Mouse (Mus musculus): ENCODE data around the gene Olfr397. TPM values are rescaled to one million over a fixed set of nuclear protein-coding genes. Genes with fewer than 3 reads are reported as not detected.

Gene Olfr397
- polyA plus RNA-seq (2014; fragmentation: Illumina TruSeq; extraction: RNeasy Lipid Tissue Mini Kit (QIAGEN cat#74804); ENCODE audit: low read depth, low replicate concordance) = not detected

DNA sequence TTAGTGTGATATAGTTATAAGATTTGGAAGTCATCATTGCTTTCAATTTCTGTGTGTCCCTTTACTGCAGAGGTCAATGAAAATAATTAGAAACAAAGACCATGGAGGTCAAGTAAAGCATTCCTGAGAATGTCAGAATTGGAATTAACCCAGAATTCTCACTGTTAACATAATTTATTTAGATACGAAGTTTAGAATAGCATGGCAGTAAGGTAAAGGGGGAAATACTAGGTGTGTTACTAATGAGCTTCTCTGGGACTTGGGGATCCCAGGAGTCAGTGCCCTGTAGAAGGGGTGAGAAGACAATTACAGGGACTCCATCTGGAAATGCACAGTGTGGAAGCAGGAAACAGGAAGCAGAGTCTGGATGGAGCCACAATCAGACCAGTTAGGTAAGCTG is at the start of gene Olfr397:
Olfr397 (plus strand) TSS at position 301 of the 400 bp plus-strand sequence.

GRCm38 (mm10) chr11:73936377-73936776 is 24.2 kb upstream of the Olfr397 start, which contains the start of gene Olfr23:
Gene Olfr23, plus strand, starts transcription at chr11:73936677.

GRCm38 (mm10) chr11:73990307-73990706 is 29.7 kb downstream of the Olfr397 start, which contains the start of gene Olfr398:
Gene Olfr398, minus strand, starts transcription at chr11:73990407.

Other genes starting within 250 kb of the Olfr397 start
- not detected for gene Olfr389, start 180.1 kb upstream of the Olfr397 start, polyA plus RNA-seq (2014; fragmentation: Illumina TruSeq; extraction: RNeasy Lipid Tissue Mini Kit (QIAGEN cat#74804); ENCODE audit: low read depth, low replicate concordance)
- gene Olfr390, start 177.9 kb upstream of the Olfr397 start, polyA plus RNA-seq (2014; fragmentation: Illumina TruSeq; extraction: RNeasy Lipid Tissue Mini Kit (QIAGEN cat#74804); ENCODE audit: low read depth, low replicate concordance) = not detected
- not detected for gene Olfr391-ps, start 157.8 kb upstream of the Olfr397 start, polyA plus RNA-seq (2014; fragmentation: Illumina TruSeq; extraction: RNeasy Lipid Tissue Mini Kit (QIAGEN cat#74804); ENCODE audit: low read depth, low replicate concordance)
- gene Olfr392, start 143.8 kb upstream of the Olfr397 start, polyA plus RNA-seq (2014; fragmentation: Illumina TruSeq; extraction: RNeasy Lipid Tissue Mini Kit (QIAGEN cat#74804); ENCODE audit: low read depth, low replicate concordance) = not detected
- not detected for gene Olfr393, start 109.4 kb upstream of the Olfr397 start, polyA plus RNA-seq (2014; fragmentation: Illumina TruSeq; extraction: RNeasy Lipid Tissue Mini Kit (QIAGEN cat#74804); ENCODE audit: low read depth, low replicate concordance)
- not detected for gene Olfr394, start 70.0 kb upstream of the Olfr397 start, polyA plus RNA-seq (2014; fragmentation: Illumina TruSeq; extraction: RNeasy Lipid Tissue Mini Kit (QIAGEN cat#74804); ENCODE audit: low read depth, low replicate concordance)
- not detected for gene Olfr395, start 51.5 kb upstream of the Olfr397 start, polyA plus RNA-seq (2014; fragmentation: Illumina TruSeq; extraction: RNeasy Lipid Tissue Mini Kit (QIAGEN cat#74804); ENCODE audit: low read depth, low replicate concordance)
- gene Olfr23, start 24.1 kb upstream of the Olfr397 start, polyA plus RNA-seq (2014; fragmentation: Illumina TruSeq; extraction: RNeasy Lipid Tissue Mini Kit (QIAGEN cat#74804); ENCODE audit: low read depth, low replicate concordance) = not detected
- not detected for gene Olfr398, start 29.6 kb downstream of the Olfr397 start, polyA plus RNA-seq (2014; fragmentation: Illumina TruSeq; extraction: RNeasy Lipid Tissue Mini Kit (QIAGEN cat#74804); ENCODE audit: low read depth, low replicate concordance)
- not detected for gene Olfr139, start 95.7 kb downstream of the Olfr397 start, polyA plus RNA-seq (2014; fragmentation: Illumina TruSeq; extraction: RNeasy Lipid Tissue Mini Kit (QIAGEN cat#74804); ENCODE audit: low read depth, low replicate concordance)
- not detected for gene Olfr399, start 95.8 kb downstream of the Olfr397 start, polyA plus RNA-seq (2014; fragmentation: Illumina TruSeq; extraction: RNeasy Lipid Tissue Mini Kit (QIAGEN cat#74804); ENCODE audit: low read depth, low replicate concordance)
- gene Zfp616, start 109.1 kb downstream of the Olfr397 start, polyA plus RNA-seq (2014; fragmentation: Illumina TruSeq; extraction: RNeasy Lipid Tissue Mini Kit (QIAGEN cat#74804); ENCODE audit: low read depth, low replicate concordance) = not detected
- not detected for gene Olfr401, start 152.9 kb downstream of the Olfr397 start, polyA plus RNA-seq (2014; fragmentation: Illumina TruSeq; extraction: RNeasy Lipid Tissue Mini Kit (QIAGEN cat#74804); ENCODE audit: low read depth, low replicate concordance)
- gene Olfr402, start 192.7 kb downstream of the Olfr397 start, polyA plus RNA-seq (2014; fragmentation: Illumina TruSeq; extraction: RNeasy Lipid Tissue Mini Kit (QIAGEN cat#74804); ENCODE audit: low read depth, low replicate concordance) = not detected
- not detected for gene Olfr403, start 225.4 kb downstream of the Olfr397 start, polyA plus RNA-seq (2014; fragmentation: Illumina TruSeq; extraction: RNeasy Lipid Tissue Mini Kit (QIAGEN cat#74804); ENCODE audit: low read depth, low replicate concordance)

All from heart, adult 10 weeks (tissue).